Mouse (Mus musculus): ENCODE measurements around the gene Syn3.

GRCm38 (mm10) chr10:86385656-86386055 is 113.0 kb downstream of the Syn3 start:
- TF ChIP-seq ZC3H11A (IDR thresholded peaks at IDR 0.05; ENCODE audit: borderline replicate concordance, low read depth, low read length) (no peak), CHD2 (IDR thresholded peaks at IDR 0.05; ENCODE audit: low read depth, low read length) (no peak), ZNF384 (IDR thresholded peaks at IDR 0.05; ENCODE audit: low read depth, low read length) (no peak), HCFC1 (IDR thresholded peaks at IDR 0.05; ENCODE audit: borderline replicate concordance, insufficient read depth, low read length) (no peak)
